Mouse (Mus musculus): ENCODE data around the gene Dcst2.

- TF ChIP-seq MAFK (IDR thresholded peaks at IDR 0.05; ENCODE audit: insufficient read depth, low read depth, low read length) = no peak
- TF ChIP-seq ZC3H11A (IDR thresholded peaks at IDR 0.05; ENCODE audit: borderline replicate concordance, low read depth, low read length) = no peak
- no peak for TF ChIP-seq CHD2 (IDR thresholded peaks at IDR 0.05; ENCODE audit: low read depth, low read length)
- no peak for TF ChIP-seq HCFC1 (IDR thresholded peaks at IDR 0.05; ENCODE audit: borderline replicate concordance, insufficient read depth, low read length)
Observed at GRCm38 (mm10) chr3:89381233-89381632, 19.5 kb downstream of the Dcst2 start.

Data from ES-E14 (cell line).